Mouse (Mus musculus) forebrain, postnatal 0 days (tissue): ENCODE measurements around the gene Atl3. TPM values are rescaled to one million over a fixed set of nuclear protein-coding genes. Genes with fewer than 3 reads are reported as not detected.

Source experiments
- ATAC-seq: fragments of 200-750 bp; cut with Nextera tagmentation; 2 replicates; pipeline ENCODE4 v1.8.0; 2017; ENCODE audit warnings: mild to moderate bottlenecking, moderate library complexity
- DNase-seq: peaks from one replicate; pipeline ENCODE4 v3.0.0-alpha.2; 2015
- H3K27ac ChIP-seq: fragments of 300-500 bp; sonication (generic); 2 replicates; pipeline ENCODE4 v1.5.1; 2014; ENCODE audit warnings: low read depth, mild to moderate bottlenecking, antibody characterized with exemption, low read length, moderate library complexity, mixed read lengths
- H3K27me3 ChIP-seq: fragments of 300-500 bp; sonication (generic); 2 replicates; pipeline ENCODE4 v1.6.1; 2014; ENCODE audit warnings: mild to moderate bottlenecking, low read length, mixed read lengths; ENCODE audit not compliant: insufficient read depth
- H3K36me3 ChIP-seq: fragments of 300-500 bp; sonication (generic); 2 replicates; pipeline ENCODE4 v1.6.1; 2014; ENCODE audit warnings: mild to moderate bottlenecking, moderate library complexity; ENCODE audit not compliant: insufficient read depth
- H3K4me1 ChIP-seq: fragments of 300-500 bp; sonication (generic); 2 replicates; pipeline ENCODE4 v1.6.1; 2014; ENCODE audit warnings: antibody characterized with exemption; ENCODE audit not compliant: insufficient read depth
- H3K4me2 ChIP-seq: fragments of 300-500 bp; sonication (generic); 2 replicates; pipeline ENCODE4 v1.6.1; 2014; ENCODE audit warnings: low read depth, mild to moderate bottlenecking, moderate library complexity
- H3K4me3 ChIP-seq: fragments of 300-500 bp; sonication (generic); 2 replicates; pipeline ENCODE4 v1.5.1; 2014; ENCODE audit warnings: low read depth, low read length, mixed read lengths
- H3K9ac ChIP-seq: fragments of 300-500 bp; sonication (generic); 2 replicates; pipeline ENCODE4 v1.6.1; 2014; ENCODE audit warnings: mild to moderate bottlenecking
- H3K9me3 ChIP-seq: fragments of 300-500 bp; sonication (generic); 2 replicates; pipeline ENCODE4 v1.6.1; 2016; ENCODE audit warnings: low read length
- CTCF ChIP-seq: sonication (generic); IDR thresholded peaks from 2 replicates; pipeline ENCODE4 v1.5.1; 2016; ENCODE audit warnings: antibody characterized with exemption, control low read depth, low read depth
- WGBS: fragments of 180-500 bp; shearing (Covaris S2); extraction: QIAGEN DNeasy Blood & Tissue Kit; methylation state at CpG from one replicate; pipeline ENCODE4 v1.1.7; 2014; 5-methylcytosine and 5-hydroxymethylcytosine counted together
- polyA plus RNA-seq: library from polyadenylated mRNA; unstranded; fragments of >200 nt; fragmentation: Nextera tagmentation; extraction: Ambion mirVana; gene quantifications from 2 replicates; pipeline ENCODE4 v1.2.1, GENCODE M21; 2015
- total RNA-seq: library from RNA; depleted of rRNA; stranded (reverse); fragments of >200 nt; gene quantifications from 2 replicates; pipeline ENCODE4 v1.2.3, GENCODE M21; 2014

Atl3 gene
- total and polyA plus RNA-seq, 2 experiments from 2014 or later, result 4.2 to 18.3 TPM

DNA sequence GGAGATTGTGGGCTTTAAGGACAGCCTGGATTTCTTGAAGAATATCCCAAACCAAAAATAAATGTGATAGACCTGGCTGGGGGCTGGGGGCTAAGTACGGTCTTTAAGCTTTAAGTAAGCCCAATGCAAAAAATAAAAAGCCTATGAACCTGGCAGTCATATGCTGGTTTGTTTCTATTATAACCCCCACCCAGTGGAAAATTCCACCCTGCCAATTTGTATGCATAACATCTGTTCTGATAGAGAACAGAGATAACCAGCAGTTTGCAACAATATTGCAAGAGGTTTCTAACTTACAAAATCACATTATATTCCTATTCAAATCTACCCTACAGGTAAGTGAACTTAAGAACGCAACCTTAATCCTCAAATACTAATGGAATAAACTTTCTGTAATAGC lies 23.2 kb upstream of the Atl3 start:
- Histone ChIP-seq H3K9me3 (no peaks in the 10 kb centered on the region), H3K4me3 (no peak overlapping the region), H3K36me3 (peaks cover 9% of the 10 kb centered on the region; the same call in 1 of the 2 replicates), H3K4me1 (no peaks in the 10 kb centered on the region), H3K4me2 (no peak overlapping the region), H3K27me3 (no peaks in the 10 kb centered on the region), H3K9ac (no peak overlapping the region), H3K27ac (no peak overlapping the region)
- no peak for ATAC-seq
- no peak for TF ChIP-seq CTCF
- 90% methylated on average over 2 of the region's 2 CpGs for WGBS
- no peak for DNase-seq

DNA sequence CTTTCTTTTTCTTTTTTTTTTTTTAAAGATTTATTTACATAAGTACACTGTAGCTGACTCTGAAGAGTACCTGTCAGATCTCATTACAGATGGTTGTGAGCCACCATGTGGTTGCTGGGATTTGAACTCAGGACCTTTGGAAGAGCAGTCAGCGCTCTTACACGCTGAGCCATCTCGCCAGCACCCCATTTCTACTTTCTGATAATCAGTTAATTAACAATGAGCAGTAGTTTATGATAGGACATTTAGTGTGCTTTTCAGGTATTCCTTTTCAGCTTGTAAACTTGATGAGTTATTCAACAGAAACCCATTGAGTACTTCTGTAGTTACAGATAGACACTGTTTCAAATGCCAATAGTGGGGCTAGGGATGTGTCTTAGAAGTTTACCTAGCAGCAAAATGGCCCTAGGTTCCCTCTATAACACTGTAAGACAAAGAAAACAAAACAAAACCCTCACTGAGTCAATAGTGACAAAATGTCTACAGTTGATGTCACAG lies 14.0 kb upstream of the Atl3 start:
- ATAC-seq (no peak), DNase-seq (no peak)
- peaks cover 21% of the 10 kb centered on the region for H3K4me1 ChIP-seq
- no peaks in the 10 kb centered on the region for H3K9me3 ChIP-seq
- no peak overlapping the region for H3K27ac ChIP-seq
- H3K9ac ChIP-seq, result no peak overlapping the region
- WGBS, result 99% methylated on average over 3 of the region's 3 CpGs
- no peak for TF ChIP-seq CTCF
- no peaks in the 10 kb centered on the region for H3K36me3 ChIP-seq
- peak overlapping the region; percentile 78; the same call in 1 of the 2 replicates for H3K4me2 ChIP-seq
- no peak overlapping the region for H3K4me3 ChIP-seq
- H3K27me3 ChIP-seq, result no peaks in the 10 kb centered on the region

DNA sequence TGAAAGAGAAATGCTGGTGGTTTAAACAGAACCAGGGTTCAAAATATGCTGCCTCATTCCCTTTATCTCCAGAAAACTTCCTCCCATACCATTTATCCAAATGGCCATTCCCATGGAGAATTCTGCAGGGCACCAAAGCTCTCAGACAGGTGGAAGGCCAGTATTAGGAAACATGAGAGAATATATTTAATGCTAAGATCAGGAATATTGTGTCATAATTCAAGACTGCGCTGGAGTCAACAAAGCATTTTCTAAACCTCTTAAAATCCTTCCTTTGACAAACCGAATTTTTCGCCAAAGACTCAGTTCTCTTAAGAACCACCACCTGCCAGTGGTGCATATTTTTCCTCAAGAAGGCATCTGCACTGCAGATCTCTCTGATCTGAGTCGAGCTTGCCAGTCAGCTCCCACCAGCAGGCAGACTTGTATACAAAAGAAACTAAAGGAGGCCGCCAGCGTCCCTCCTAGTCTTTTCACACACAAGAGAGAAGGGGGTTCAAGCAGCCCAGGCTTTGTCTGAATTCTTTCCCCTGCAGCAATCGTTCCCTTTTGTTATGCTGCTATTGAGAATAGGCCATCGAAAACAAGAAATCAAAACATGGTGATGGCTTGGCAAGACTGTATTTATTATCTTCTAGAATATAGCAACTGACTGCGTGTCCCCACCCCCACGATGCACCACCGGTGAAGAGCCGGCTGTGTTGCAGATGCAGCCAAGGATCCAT lies 12.1 kb upstream of the Atl3 start:
- Histone ChIP-seq H3K36me3 (no peaks in the 10 kb centered on the region), H3K4me1 (peaks cover 21% of the 10 kb centered on the region), H3K4me3 (peak overlapping the region; percentile 98), H3K27me3 (no peaks in the 10 kb centered on the region), H3K4me2 (peak overlapping the region; percentile 78), H3K27ac (peak overlapping the region; percentile 99), H3K9me3 (no peaks in the 10 kb centered on the region), H3K9ac (peak overlapping the region; percentile 99)
- DNase-seq, result peak; percentile 79
- TF ChIP-seq CTCF, result no peak
- 1% methylated on average over 12 of the region's 12 CpGs for WGBS
- no peak for ATAC-seq

DNA sequence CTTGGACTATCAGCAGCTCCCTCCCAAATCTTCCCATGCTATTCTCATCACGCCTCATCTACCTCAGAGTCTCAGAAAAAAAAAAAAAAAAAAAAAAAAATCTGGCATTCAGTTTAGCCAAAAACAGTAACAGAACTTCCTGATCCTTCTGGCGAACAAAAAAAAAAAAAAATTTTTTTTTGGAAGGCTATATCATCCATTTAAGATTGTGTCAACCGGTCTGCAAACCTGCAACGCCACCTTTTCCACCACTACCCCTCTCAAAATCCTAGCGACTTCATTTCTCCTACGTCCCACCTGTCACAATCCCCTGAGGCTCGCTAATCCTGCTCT lies 11.6 kb upstream of the Atl3 start:
- H3K9me3 ChIP-seq, result no peaks in the 10 kb centered on the region
- ATAC-seq (no peak), DNase-seq (no peak)
- no peaks in the 10 kb centered on the region for H3K27me3 ChIP-seq
- H3K4me2 ChIP-seq, result peak overlapping the region; percentile 78
- no peak for TF ChIP-seq CTCF
- H3K4me1 ChIP-seq, result peaks cover 21% of the 10 kb centered on the region
- H3K27ac ChIP-seq, result peak overlapping the region; percentile 99
- peak overlapping the region; percentile 99 for H3K9ac ChIP-seq
- 0% methylated on average over 7 of the region's 7 CpGs for WGBS
- peak overlapping the region; percentile 98 for H3K4me3 ChIP-seq
- no peaks in the 10 kb centered on the region for H3K36me3 ChIP-seq

DNA sequence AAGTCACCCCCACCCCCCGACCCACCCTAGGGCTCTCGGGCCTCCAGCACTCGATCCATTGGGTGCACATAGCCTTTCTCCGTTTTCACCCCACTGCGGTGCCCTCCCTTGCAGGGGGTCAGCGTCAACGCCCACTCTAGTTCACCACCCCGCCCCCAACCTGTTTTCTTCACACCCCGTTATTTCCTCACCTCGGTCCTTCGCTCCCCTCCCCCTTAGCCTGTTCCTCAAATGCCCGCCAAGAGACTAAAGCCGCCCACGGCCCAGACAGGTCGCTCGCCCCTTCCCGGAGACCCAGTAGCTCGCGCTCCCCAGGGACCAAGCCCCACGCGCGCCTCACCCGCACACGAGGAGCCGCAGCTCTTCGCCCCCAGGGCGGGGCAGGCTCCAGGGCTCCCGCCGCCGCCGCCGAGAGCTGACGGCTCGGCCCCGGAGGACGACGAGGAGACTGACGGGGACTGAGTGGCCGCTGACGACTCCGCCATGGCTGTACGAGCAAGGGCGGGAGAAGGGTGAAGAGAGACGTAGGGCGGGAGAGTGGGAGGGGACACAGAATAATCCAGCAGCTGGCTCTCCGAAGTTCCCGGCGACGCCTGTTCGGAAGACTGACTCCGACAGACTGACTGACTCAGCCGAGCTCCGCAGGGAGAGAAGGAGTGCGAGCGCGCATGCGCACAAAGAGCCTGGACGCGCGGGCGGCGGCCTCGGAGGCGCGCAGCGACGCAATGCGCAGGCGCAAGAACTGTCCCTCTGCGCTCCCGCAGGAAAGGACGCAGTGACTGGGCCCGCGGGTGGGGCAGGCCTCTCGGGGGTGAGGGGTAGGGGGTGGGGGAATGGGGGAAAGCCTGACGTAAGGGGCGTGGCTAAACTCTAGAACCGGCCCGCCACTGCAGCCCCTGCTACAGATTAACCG lies 11.0 kb upstream of the Atl3 start, which contains the start of gene Rtn3:
Gene Rtn3 (minus strand): TSS at position 683 of the 913 bp plus-strand sequence.
- no peaks in the 10 kb centered on the region for H3K27me3 ChIP-seq
- no peak for TF ChIP-seq CTCF
- H3K9ac ChIP-seq, result peak within 1 kb of the TSS; percentile 99
- ATAC-seq, result peak; percentile 94
- peaks cover 21% of the 10 kb centered on the region for H3K4me1 ChIP-seq
- H3K4me3 ChIP-seq, result peak within 1 kb of the TSS; percentile 98
- no peaks in the 10 kb centered on the region for H3K36me3 ChIP-seq
- H3K4me2 ChIP-seq, result peak within 1 kb of the TSS; percentile 78
- peak within 1 kb of the TSS; percentile 99 for H3K27ac ChIP-seq
- WGBS, result under 1% methylated on average over 78 of the region's 80 CpGs
- peak; percentile 100 for DNase-seq
- H3K9me3 ChIP-seq, result no peaks in the 10 kb centered on the region

DNA sequence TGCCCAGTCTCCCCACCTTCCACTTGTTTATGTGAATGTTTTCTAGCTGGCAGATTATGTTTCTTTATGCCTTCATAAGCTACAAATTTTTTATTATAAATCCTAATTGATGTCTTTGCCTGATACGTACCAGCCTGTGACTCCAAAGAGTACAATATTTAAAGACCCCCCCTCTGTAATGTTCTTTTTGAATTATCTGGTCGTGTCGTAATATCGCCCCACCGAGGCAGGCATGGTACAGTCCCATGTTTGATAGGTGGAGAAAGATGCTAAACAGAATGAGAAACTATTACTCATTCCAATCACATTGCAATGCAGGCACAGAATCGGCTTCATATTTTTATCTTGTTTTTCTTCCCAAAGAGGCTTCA lies 10.3 kb upstream of the Atl3 start:
- under 1% methylated on average over 6 of the region's 6 CpGs for WGBS
- Histone ChIP-seq H3K27ac (peak overlapping the region; percentile 99), H3K36me3 (no peaks in the 10 kb centered on the region), H3K9me3 (no peaks in the 10 kb centered on the region), H3K4me1 (peaks cover 19% of the 10 kb centered on the region), H3K27me3 (no peaks in the 10 kb centered on the region), H3K9ac (peak overlapping the region; percentile 99), H3K4me3 (peak overlapping the region; percentile 98), H3K4me2 (peak overlapping the region; percentile 78)
- TF ChIP-seq CTCF, result peak; percentile 54
- ATAC-seq, result peak; percentile 87
- no peak for DNase-seq
